Mouse (Mus musculus) lung, adult 2 months (tissue): ENCODE measurements around the gene Abcc6.
"Not testable (repeated sequence)": the region's sequence is repeated elsewhere in the genome, so short reads cannot be mapped to it uniquely, and the experiment has no call there.

ENCODE experiments used
- CTCF ChIP-seq: fragments of 200-500 bp; IDR thresholded peaks from 2 replicates; pipeline ENCODE4 v1.5.1; 2011; ENCODE audit warnings: mild to moderate bottlenecking, low read length, control low read depth; ENCODE audit not compliant: insufficient read depth
- POLR2A ChIP-seq: fragments of 200-500 bp; IDR thresholded peaks from 2 replicates; pipeline ENCODE4 v1.6.1; 2011; ENCODE audit warnings: low read depth, mild to moderate bottlenecking, control low read depth, low read length, borderline replicate concordance; ENCODE audit errors: extremely low read depth

- not testable (repeated sequence) for TF ChIP-seq CTCF, POLR2A
These were observed 96.3 kb downstream of the Abcc6 start for GRCm38 (mm10) chr7:45933766-45934165.
